Mouse (Mus musculus) heart, adult 2 months (tissue): ENCODE results near the gene Tubb2a. TPM values are rescaled to one million over a fixed set of nuclear protein-coding genes. Genes with fewer than 3 reads are reported as not detected.

Experiments
- DNase-seq, 2 experiments: peaks; one replicate each; pipeline ENCODE4 v3.0.0; 2021
- H3K27ac ChIP-seq: fragments of 200-600 bp; 2 replicates; pipeline ENCODE4 v1.8.1; 2022
- H3K27me3 ChIP-seq: fragments of 200-500 bp; 2 replicates; pipeline ENCODE4 v1.6.1; 2012; ENCODE audit warnings: mild to moderate bottlenecking, low read length, inconsistent platforms, mixed read lengths; ENCODE audit not compliant: control insufficient read depth, insufficient read depth
- H3K36me3 ChIP-seq: fragments of 200-500 bp; 2 replicates; pipeline ENCODE4 v1.6.1; 2012; ENCODE audit warnings: low read length, inconsistent platforms; ENCODE audit not compliant: control insufficient read depth, insufficient read depth
- H3K4me1 ChIP-seq: fragments of 200-500 bp; 2 replicates; pipeline ENCODE4 v1.6.1; 2011; ENCODE audit warnings: low read length; ENCODE audit not compliant: control insufficient read depth, insufficient read depth
- H3K4me3 ChIP-seq: fragments of 200-600 bp; 2 replicates; pipeline ENCODE4 v1.8.1; 2022
- H3K79me2 ChIP-seq: fragments of 200-500 bp; replicated peaks from 2 replicates; pipeline ENCODE4 v1.6.1; 2012; ENCODE audit warnings: mild to moderate bottlenecking, inconsistent platforms, low read length, moderate library complexity, mixed read lengths; ENCODE audit not compliant: control insufficient read depth, insufficient read depth
- H3K9ac ChIP-seq: fragments of 200-500 bp; 2 replicates; pipeline ENCODE4 v1.6.1; 2012; ENCODE audit warnings: low read depth, mild to moderate bottlenecking, control low read depth, inconsistent platforms, low read length, mixed read lengths
- CTCF ChIP-seq: fragments of 200-600 bp; IDR thresholded peaks from 2 replicates; pipeline ENCODE4 v1.8.1; 2022; ENCODE audit warnings: antibody characterized with exemption, mild to moderate bottlenecking, moderate library complexity
- EP300 ChIP-seq: fragments of 200-500 bp; IDR thresholded peaks from 2 replicates; pipeline ENCODE4 v1.6.1; 2011; ENCODE audit warnings: low read depth, low read length, control low read depth; ENCODE audit not compliant: insufficient read depth
- POLR2A ChIP-seq: fragments of 200-500 bp; IDR thresholded peaks from 2 replicates; pipeline ENCODE4 v1.6.1; 2011; ENCODE audit warnings: mild to moderate bottlenecking, low read depth, low read length, control low read depth; ENCODE audit not compliant: insufficient read depth
- WGBS: fragments of 180-500 bp; shearing (Covaris S2); methylation state at CpG from one replicate; pipeline ENCODE4 v1.1.7; 2018; 5-methylcytosine and 5-hydroxymethylcytosine counted together
- intact Hi-C: fragments of 180-260 bp; cut with DNase I; formaldehyde crosslinking; loops from one replicate; pipeline ENCODE4 v1.15.1; 2025
- long read RNA-seq: library from polyadenylated mRNA; stranded (forward); transcript quantifications from one replicate; pipeline ENCODE4 v2.0.0, GENCODE M21; 2021
- polyA plus RNA-seq: library from polyadenylated mRNA; depleted of rRNA; stranded (reverse); fragments of >200 nt; gene quantifications from 2 replicates; pipeline ENCODE4 v1.2.3, GENCODE M21; 2012; rRNA removed
- total RNA-seq, 2 experiments: library from RNA; stranded (reverse); gene quantifications; 2 replicates each; pipeline ENCODE4 v1.2.3; 2021

Tubb2a gene
- total RNA-seq (10 to 100 TPM; 42.9 to 64.1 TPM), polyA plus RNA-seq (95.2 and 122 TPM in 2 replicates)
- long read RNA-seq, transcript Tubb2a-201 (4 exons, 1,610 nt): major isoform, 151 of 158 reads
- long read RNA-seq, partial matches to known transcripts: 0 of 158 reads
- long read RNA-seq, other reads (novel, unspliced or antisense): 7 of 158 reads

DNA sequence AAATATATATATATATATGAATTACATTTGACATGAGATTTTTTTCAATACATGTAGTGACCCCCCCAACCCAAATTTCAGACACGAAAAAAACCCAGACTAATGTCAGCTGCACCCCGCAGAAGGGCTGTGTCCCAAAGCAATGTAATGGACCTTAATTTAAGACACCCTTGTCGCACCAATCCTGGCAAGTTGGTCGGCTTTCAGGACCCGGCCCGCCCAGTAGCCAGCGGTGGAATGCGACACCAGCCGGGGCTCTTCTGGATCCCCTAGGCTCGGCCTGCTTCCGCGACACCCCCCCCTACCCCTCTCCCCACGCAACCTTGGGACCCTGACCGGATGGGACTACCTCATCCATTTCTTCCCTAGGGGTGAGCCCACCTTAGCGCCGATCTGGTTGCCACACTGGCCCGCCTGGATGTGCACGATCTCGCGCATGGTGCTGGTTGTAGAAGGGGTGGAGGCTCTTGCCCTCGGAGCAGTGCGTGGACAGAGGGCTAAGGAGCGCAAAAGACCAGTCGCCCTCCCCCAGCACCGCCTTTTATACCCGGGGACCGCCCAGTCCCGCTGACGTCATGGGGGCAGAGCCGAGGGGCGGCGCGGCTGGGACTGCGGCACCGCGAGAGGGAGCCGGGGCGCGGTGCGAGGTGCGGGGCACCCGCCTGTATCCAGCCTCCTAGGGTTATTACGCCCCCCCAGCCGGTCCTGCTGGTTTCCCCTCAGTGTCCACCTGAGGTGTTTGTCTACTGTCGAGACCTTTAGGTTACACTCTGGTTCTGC, at the start of gene Tubb2a:
Gene Tubb2a, minus strand, starts transcription at position 516 of the 780 bp plus-strand sequence.
- peak within 1 kb of the TSS; percentile 70 for H3K4me3 ChIP-seq
- H3K79me2 ChIP-seq: no peaks in the 10 kb centered on the region
- DNase-seq: peak; percentile 96 to 98
- no peaks in the 10 kb centered on the region for H3K27me3 ChIP-seq
- WGBS: under 1% methylated on average over 45 of the region's 45 CpGs
- peak within 1 kb of the TSS; percentile 89 for H3K27ac ChIP-seq
- peak within 1 kb of the TSS; percentile 77 for H3K9ac ChIP-seq
- no peaks in the 10 kb centered on the region for H3K36me3 ChIP-seq
- peak; percentile 87 for TF ChIP-seq CTCF
- peak; percentile 100 for TF ChIP-seq POLR2A
- peak; percentile 80; the same call in 1 of the 2 replicates for TF ChIP-seq EP300
- H3K4me1 ChIP-seq: peaks cover 11% of the 10 kb centered on the region
- intact Hi-C loops: loop anchor here (1.0 to 2.0 kb wide), 5 partner anchors 17 to 77 kb away; partner anchors contain the start of gene Tubb2b

DNA sequence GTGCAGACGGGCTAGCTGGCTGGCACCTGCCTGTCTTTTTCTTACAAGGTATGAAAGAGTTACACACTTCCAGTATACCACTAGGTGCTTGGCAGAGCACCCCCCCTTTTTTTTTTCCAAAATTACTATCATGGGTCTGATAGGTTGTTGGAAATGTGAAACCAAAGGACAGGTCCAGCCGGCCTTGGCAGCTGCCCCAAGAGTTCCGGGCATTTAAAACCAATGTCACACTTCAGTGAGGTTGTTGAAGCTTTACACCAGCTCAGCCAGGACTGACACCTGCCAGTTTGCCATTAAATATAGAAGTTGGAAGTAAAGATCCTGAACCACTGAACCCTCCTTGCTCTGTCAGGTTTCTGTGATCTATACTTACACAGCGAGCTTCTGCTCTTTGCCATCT, 47.9 kb upstream of the Tubb2a start:
- Histone ChIP-seq H3K4me3 (no peak overlapping the region), H3K27me3 (no peaks in the 10 kb centered on the region), H3K27ac (peak overlapping the region; percentile 31; the same call in 1 of the 2 replicates), H3K36me3 (no peaks in the 10 kb centered on the region), H3K4me1 (no peaks in the 10 kb centered on the region; the same call in 1 of the 2 replicates), H3K9ac (no peak overlapping the region), H3K79me2 (no peaks in the 10 kb centered on the region)
- 47% methylated on average over 4 of the region's 4 CpGs for WGBS
- intact Hi-C loops: no loop called here
- peak in 1 of 2 experiments; percentile 62 for DNase-seq
- TF ChIP-seq CTCF: no peak
- TF ChIP-seq EP300: 0 out of 2 replicates have a peak, but pooled peaks have one; percentile 24

DNA sequence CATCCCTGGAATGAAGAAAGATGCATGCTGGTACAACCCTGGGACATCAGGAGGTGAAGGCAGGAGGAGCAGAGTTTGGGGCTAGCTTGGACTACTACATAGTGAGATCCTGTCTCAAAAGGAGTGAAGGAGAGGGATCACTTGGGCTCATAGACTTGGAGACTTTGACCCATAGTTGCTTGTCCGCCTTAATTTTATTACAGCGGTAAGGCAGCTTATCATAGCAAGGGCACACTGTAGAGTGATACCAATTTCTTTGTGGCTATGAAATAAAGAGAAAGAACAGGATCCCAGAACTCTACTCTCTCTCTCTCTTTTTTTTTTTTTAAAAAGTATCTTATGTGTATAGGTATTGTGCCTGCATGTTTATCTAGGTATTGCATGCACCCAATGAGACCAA, 42.7 kb upstream of the Tubb2a start:
- intact Hi-C loops: no loop called here
- Histone ChIP-seq H3K27me3 (no peaks in the 10 kb centered on the region), H3K27ac (no peak overlapping the region), H3K36me3 (no peaks in the 10 kb centered on the region), H3K79me2 (no peaks in the 10 kb centered on the region), H3K4me1 (peaks cover 2% of the 10 kb centered on the region), H3K4me3 (no peak overlapping the region), H3K9ac (no peak overlapping the region)
- 100% methylated on average over 2 of the region's 2 CpGs for WGBS
- TF ChIP-seq EP300: no peak
- no peak for TF ChIP-seq POLR2A
- TF ChIP-seq CTCF: no peak
- DNase-seq: no peak

- TF ChIP-seq EP300: no peak
- TF ChIP-seq POLR2A: no peak
- no peak for TF ChIP-seq CTCF
- DNase-seq: no peak
- Histone ChIP-seq H3K4me3 (no peak overlapping the region), H3K27me3 (no peaks in the 10 kb centered on the region), H3K9ac (no peak overlapping the region), H3K27ac (no peak overlapping the region), H3K36me3 (no peaks in the 10 kb centered on the region), H3K4me1 (peaks cover 2% of the 10 kb centered on the region), H3K79me2 (no peaks in the 10 kb centered on the region)
- 70% methylated on average over 4 of the region's 4 CpGs for WGBS
- intact Hi-C loops: no loop called here
These were observed 41.6 kb upstream of the Tubb2a start for GRCm38 (mm10) chr13:34119406-34119805.

DNA sequence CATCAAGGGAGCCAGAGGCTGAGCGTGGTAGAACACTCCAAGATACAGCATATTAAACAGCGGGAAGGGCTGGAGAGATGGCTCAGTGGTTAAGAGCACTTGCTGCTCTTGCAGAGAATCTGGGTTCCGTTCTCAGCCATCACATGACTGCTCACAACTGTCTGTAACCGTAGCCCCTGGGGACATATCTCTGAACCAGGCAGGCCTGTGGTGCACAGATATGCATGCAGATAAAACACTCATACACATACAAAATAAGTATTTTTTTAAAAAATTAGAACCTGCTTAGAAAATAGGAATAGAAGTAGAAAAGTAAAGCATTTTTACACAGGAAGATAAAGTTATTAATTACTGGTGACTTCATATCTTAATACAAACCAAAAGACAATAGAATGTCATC, 41.0 kb upstream of the Tubb2a start:
- H3K9ac ChIP-seq: no peak overlapping the region
- no peak for TF ChIP-seq EP300
- TF ChIP-seq POLR2A: no peak
- no peak for TF ChIP-seq CTCF
- DNase-seq: no peak
- no peaks in the 10 kb centered on the region for H3K27me3 ChIP-seq
- WGBS: 41% methylated on average over 4 of the region's 4 CpGs
- H3K4me1 ChIP-seq: peaks cover 2% of the 10 kb centered on the region
- no peak overlapping the region for H3K4me3 ChIP-seq
- H3K27ac ChIP-seq: no peak overlapping the region
- H3K36me3 ChIP-seq: no peaks in the 10 kb centered on the region
- intact Hi-C loops: no loop called here
- no peaks in the 10 kb centered on the region for H3K79me2 ChIP-seq

- Histone ChIP-seq H3K36me3 (no peaks in the 10 kb centered on the region), H3K4me3 (no peak overlapping the region), H3K9ac (no peak overlapping the region), H3K27ac (no peak overlapping the region), H3K4me1 (peaks cover 2% of the 10 kb centered on the region), H3K27me3 (no peaks in the 10 kb centered on the region), H3K79me2 (no peaks in the 10 kb centered on the region)
- intact Hi-C loops: no loop called here
- 65% methylated on average over 6 of the region's 6 CpGs for WGBS
- DNase-seq: no peak
- TF ChIP-seq EP300: no peak
- TF ChIP-seq CTCF: no peak
- no peak for TF ChIP-seq POLR2A
These were observed 38.7 kb upstream of the Tubb2a start for GRCm38 (mm10) chr13:34116508-34116907.
